ENCODE assay signal across 8 mouse cellular contexts in genomic region chr7:45163735-45164490, GRCm38 (mm10). TPM values are rescaled to one million over a fixed set of nuclear protein-coding genes. Genes with fewer than 3 reads are reported as not detected.
DNase-seq lines count a peak whose midpoint lies in the region; ATAC-seq and TF ChIP-seq lines count a peak whose summit lies in the region.

Gene Slc17a7 (plus strand): TSS chr7:45163949.

- peak within 1 kb of the TSS; percentile 57 for H3K4me2 ChIP-seq in embryonic facial prominence, embryonic 11.5 days (ENCODE audit: low read depth, low read length)
- peak within 1 kb of the TSS; percentile 80 for H3K4me2 ChIP-seq in stomach, embryonic 15.5 days

- peak within 1 kb of the TSS; percentile 41 for H3K4me3 ChIP-seq in embryonic facial prominence, embryonic 11.5 days (ENCODE audit: low read depth, low read length)
- H3K4me3 ChIP-seq in hindbrain, embryonic 10.5 days = peak within 1 kb of the TSS; percentile 52
- H3K4me3 ChIP-seq in left cerebral cortex, adult 2 months = peak within 1 kb of the TSS; percentile 69
- peak within 1 kb of the TSS; percentile 46 for H3K4me3 ChIP-seq in stomach, embryonic 15.5 days (replicated peaks)

- intact Hi-C loops in left cerebral cortex, adult 2 months (cut with DNase I) = loop anchor here (2.0 kb wide), 1 partner anchor 25 kb away; no protein-coding TSS in a partner anchor

- H3K36me3 ChIP-seq in embryonic facial prominence, embryonic 11.5 days (replicated peaks; ENCODE audit: control insufficient read depth, insufficient read depth, low read depth, low read length) = no peaks in the 10 kb centered on the region; the same call in 1 of the 2 replicates
- peaks cover 23% of the 10 kb centered on the region for H3K36me3 ChIP-seq in hindbrain, embryonic 10.5 days
- H3K36me3 ChIP-seq in stomach, embryonic 15.5 days = peaks cover 5% of the 10 kb centered on the region; the same call in 1 of the 2 replicates

- H3K9me3 ChIP-seq in embryonic facial prominence, embryonic 11.5 days (replicated peaks; ENCODE audit: control insufficient read depth, low read length) = peaks cover 1% of the 10 kb centered on the region
- peaks cover 3% of the 10 kb centered on the region for H3K9me3 ChIP-seq in hindbrain, embryonic 10.5 days
- no peaks in the 10 kb centered on the region for H3K9me3 ChIP-seq in stomach, embryonic 15.5 days

- ATAC-seq in embryonic facial prominence, embryonic 11.5 days (replicated peaks; ENCODE audit: insufficient number of reproducible peaks, low FRiP score, low TSS enrichment, low read depth) = no peak
- no peak for ATAC-seq in stomach, embryonic 15.5 days (ENCODE audit: insufficient read depth, low FRiP score, low read depth)

- no peak for TF ChIP-seq CTCF in left cerebral cortex, adult 2 months (IDR thresholded peaks at IDR 0.05)

- peaks cover 4% of the 10 kb centered on the region; the same call in 1 of the 2 replicates for H3K4me1 ChIP-seq in embryonic facial prominence, embryonic 11.5 days (ENCODE audit: control insufficient read depth, insufficient read depth, low read length)
- H3K4me1 ChIP-seq in hindbrain, embryonic 10.5 days (replicated peaks) = peaks cover 44% of the 10 kb centered on the region
- peaks cover 15% of the 10 kb centered on the region for H3K4me1 ChIP-seq in stomach, embryonic 15.5 days

- H3K27me3 ChIP-seq in embryonic facial prominence, embryonic 11.5 days (ENCODE audit: control insufficient read depth, insufficient read depth, low read length) = peaks cover 60% of the 10 kb centered on the region
- peaks cover 67% of the 10 kb centered on the region for H3K27me3 ChIP-seq in hindbrain, embryonic 10.5 days (ENCODE audit: insufficient read depth, poor library complexity, severe bottlenecking)
- H3K27me3 ChIP-seq in stomach, embryonic 15.5 days (replicated peaks) = peaks cover 63% of the 10 kb centered on the region

- DNase-seq in thymus, postnatal 0 days (ENCODE audit: low spot score) = peak; percentile 26
- DNase-seq in thymus, postnatal 10 days (ENCODE audit: low spot score in 2 of 2) = no peak
- peak; percentile 50 for DNase-seq in embryonic facial prominence, embryonic 11.5 days (ENCODE audit: low spot score)
- no peak for DNase-seq in hindbrain, embryonic 10.5 days (ENCODE audit: low spot score)
- DNase-seq in left cerebral cortex, adult 2 months (ENCODE audit: extremely low spot score in 1 of 2, low spot score in 2 of 2) = peak; percentile 64 to 68
- DNase-seq in lung, postnatal 4 days = peak; percentile 45 to 49
- DNase-seq in spleen, adult 12 weeks (ENCODE audit: low spot score) = no peak

- 1% methylated on average over 33 of the region's 41 CpGs for WGBS in embryonic facial prominence, embryonic 11.5 days
- 1% methylated on average over 41 of the region's 41 CpGs for WGBS in hindbrain, embryonic 10.5 days
- WGBS in stomach, embryonic 15.5 days = 2% methylated on average over 37 of the region's 41 CpGs

- H3K27ac ChIP-seq in embryonic facial prominence, embryonic 11.5 days (replicated peaks; ENCODE audit: low read depth, low read length) = no peak within 1 kb of the TSS
- peak within 1 kb of the TSS; percentile 53; the same call in 1 of the 2 replicates for H3K27ac ChIP-seq in hindbrain, embryonic 10.5 days
- peak within 1 kb of the TSS; percentile 96 for H3K27ac ChIP-seq in left cerebral cortex, adult 2 months
- H3K27ac ChIP-seq in stomach, embryonic 15.5 days = no peak within 1 kb of the TSS

- peak within 1 kb of the TSS; percentile 39; the same call in 1 of the 2 replicates for H3K9ac ChIP-seq in embryonic facial prominence, embryonic 11.5 days (replicated peaks; ENCODE audit: low read length)
- no peak within 1 kb of the TSS for H3K9ac ChIP-seq in stomach, embryonic 15.5 days

RNA-seq across cellular contexts. Expression of gene Slc17a7, which starts in this region (rescaled TPM):
- 0.06 TPM in 1 of 2 replicates, not detected in the other for polyA plus RNA-seq in thymus, postnatal 0 days (2015; fragmentation: Nextera tagmentation; extraction: Ambion mirVana)
- polyA plus RNA-seq in embryonic facial prominence, embryonic 11.5 days (2014; fragmentation: Nextera tagmentation; extraction: Ambion mirVana) = 1.1 and 1.6 TPM in 2 replicates
- polyA plus RNA-seq in hindbrain, embryonic 10.5 days (2016; fragmentation: Nextera tagmentation; extraction: Ambion mirVana) = 0.71 and 1.2 TPM in 2 replicates
- 1,000 to 10,000 TPM; 1,255 to 1,327 TPM for total RNA-seq in left cerebral cortex, adult 2 months (2021)
- polyA plus RNA-seq in stomach, embryonic 15.5 days (2015; fragmentation: Nextera tagmentation; extraction: Ambion mirVana) = 0.13 TPM in 1 of 2 replicates, not detected in the other

Comparison
In these comparisons a context has a peak if more than half of its experiments do, and no peak if none do; other contexts are left out.
1. Peak in DNase-seq in thymus, postnatal 0 days; RNA of the gene not detected or under 1 TPM.
2. DNase-seq: peak in embryonic facial prominence, embryonic 11.5 days (single experiment), left cerebral cortex, adult 2 months (2 of 2) and lung, postnatal 4 days (2 of 2); none in thymus, postnatal 10 days (0 of 2), hindbrain, embryonic 10.5 days (single experiment) and spleen, adult 12 weeks (single experiment).
3. H3K27ac ChIP-seq: peak in hindbrain, embryonic 10.5 days (single experiment) and left cerebral cortex, adult 2 months (single experiment); none in embryonic facial prominence, embryonic 11.5 days (single experiment) and stomach, embryonic 15.5 days (single experiment).
4. Peak in every context shown above with its lines, with median percentiles within 50 percentile points of each other: H3K4me3 ChIP-seq.